Mouse (Mus musculus): ENCODE data around the gene Prkra.

Prkra gene

GRCm38 (mm10) chr2:76658551-76658950, 10.7 kb upstream of the Prkra start:
- in situ Hi-C loops (cut with MboI, MseI): no loop called here

- in situ Hi-C loops (cut with MboI, MseI): no loop called here
Measured at GRCm38 (mm10) chr2:76655982-76656381, 8.2 kb upstream of the Prkra start.

GRCm38 (mm10) chr2:76655444-76655843, 7.6 kb upstream of the Prkra start:
- in situ Hi-C loops (cut with MboI, MseI): no loop called here

GRCm38 (mm10) chr2:76654646-76655045, 6.8 kb upstream of the Prkra start:
- in situ Hi-C loops (cut with MboI, MseI): no loop called here

GRCm38 (mm10) chr2:76653070-76653469, 5.3 kb upstream of the Prkra start:
- in situ Hi-C loops (cut with MboI, MseI): no loop called here

GRCm38 (mm10) chr2:76648666-76649141, 889 bp upstream of the Prkra start:
- in situ Hi-C loops (cut with MboI, MseI): no loop called here

GRCm38 (mm10) chr2:76647441-76647869, 360 bp downstream of the Prkra start:
- in situ Hi-C loops (cut with MboI, MseI): no loop called here

- in situ Hi-C loops (cut with MboI, MseI): no loop called here
Measured at GRCm38 (mm10) chr2:76643801-76644200, 4.0 kb downstream of the Prkra start.

- in situ Hi-C loops (cut with MboI, MseI): no loop called here
Measured at GRCm38 (mm10) chr2:76639637-76640036, 8.2 kb downstream of the Prkra start.

- in situ Hi-C loops (cut with MboI, MseI): no loop called here
Measured at GRCm38 (mm10) chr2:76631600-76631999, 16.2 kb downstream of the Prkra start.

- in situ Hi-C loops (cut with MboI, MseI): no loop called here
Measured at GRCm38 (mm10) chr2:76630293-76630692, 17.5 kb downstream of the Prkra start.

- in situ Hi-C loops (cut with MboI, MseI): loop anchor here (10.0 kb wide), 1 partner anchor 952 kb away; no protein-coding TSS in a partner anchor
Measured at GRCm38 (mm10) chr2:76622316-76622715, 25.5 kb downstream of the Prkra start.

GRCm38 (mm10) chr2:76621724-76622123, 26.1 kb downstream of the Prkra start:
- in situ Hi-C loops (cut with MboI, MseI): loop anchor here (10.0 kb wide), 1 partner anchor 953 kb away; no protein-coding TSS in a partner anchor

- in situ Hi-C loops (cut with MboI, MseI): loop anchor here (10.0 kb wide), 1 partner anchor 955 kb away; no protein-coding TSS in a partner anchor
Measured at GRCm38 (mm10) chr2:76620188-76620587, 27.6 kb downstream of the Prkra start.

- in situ Hi-C loops (cut with MboI, MseI): no loop called here
Measured at GRCm38 (mm10) chr2:76618078-76618477, 29.7 kb downstream of the Prkra start.

- in situ Hi-C loops (cut with MboI, MseI): no loop called here
Measured at GRCm38 (mm10) chr2:76611996-76612395, 35.8 kb downstream of the Prkra start.

- in situ Hi-C loops (cut with MboI, MseI): no loop called here
Measured at GRCm38 (mm10) chr2:76610326-76611104, 37.3 kb downstream of the Prkra start.

- in situ Hi-C loops (cut with MboI, MseI): no loop called here
Measured at GRCm38 (mm10) chr2:76606704-76607103, 41.1 kb downstream of the Prkra start.

GRCm38 (mm10) chr2:76602256-76602655, 45.6 kb downstream of the Prkra start:
- in situ Hi-C loops (cut with MboI, MseI): no loop called here

GRCm38 (mm10) chr2:76599214-76599613, 48.6 kb downstream of the Prkra start:
- in situ Hi-C loops (cut with MboI, MseI): no loop called here

GRCm38 (mm10) chr2:76597521-76597920, 50.3 kb downstream of the Prkra start:
- in situ Hi-C loops (cut with MboI, MseI): no loop called here

- in situ Hi-C loops (cut with MboI, MseI): no loop called here
Measured at GRCm38 (mm10) chr2:76592401-76592924, 55.4 kb downstream of the Prkra start.

GRCm38 (mm10) chr2:76590221-76590620, 57.6 kb downstream of the Prkra start:
- in situ Hi-C loops (cut with MboI, MseI): no loop called here
